Mouse (Mus musculus) stomach, postnatal 0 days (tissue): ENCODE results near the gene Rasl12. TPM values are rescaled to one million over a fixed set of nuclear protein-coding genes. Genes with fewer than 3 reads are reported as not detected.

ENCODE experiments used
- ATAC-seq: fragments of 200-750 bp; cut with Nextera tagmentation; 2 replicates; pipeline ENCODE4 v1.8.0; 2017; ENCODE audit not compliant: low FRiP score, low TSS enrichment
- DNase-seq: peaks from one replicate; pipeline ENCODE4 v3.0.0-alpha.2; 2016; ENCODE audit warnings: low spot score
- H3K27ac ChIP-seq: fragments of 300-500 bp; sonication (generic); replicated peaks from 2 replicates; pipeline ENCODE4 v1.5.1; 2014; ENCODE audit warnings: mild to moderate bottlenecking, control low read depth
- H3K27me3 ChIP-seq: fragments of 300-500 bp; sonication (generic); 2 replicates; pipeline ENCODE4 v1.6.1; 2014; ENCODE audit warnings: low read length; ENCODE audit not compliant: control insufficient read depth, insufficient read depth
- H3K36me3 ChIP-seq: fragments of 300-500 bp; sonication (generic); 2 replicates; pipeline ENCODE4 v1.6.1; 2014; ENCODE audit warnings: low read length, mixed read lengths; ENCODE audit not compliant: control insufficient read depth, insufficient read depth
- H3K4me1 ChIP-seq: fragments of 300-500 bp; sonication (generic); replicated peaks from 2 replicates; pipeline ENCODE4 v1.6.1; 2014; ENCODE audit warnings: antibody characterized with exemption; ENCODE audit not compliant: control insufficient read depth, insufficient read depth
- H3K4me2 ChIP-seq: fragments of 300-500 bp; sonication (generic); replicated peaks from 2 replicates; pipeline ENCODE4 v1.6.1; 2014; ENCODE audit warnings: low read depth, mild to moderate bottlenecking, control low read depth, moderate library complexity
- H3K4me3 ChIP-seq: fragments of 300-500 bp; sonication (generic); 2 replicates; pipeline ENCODE4 v1.5.1; 2014; ENCODE audit warnings: low read depth, low read length, control low read depth
- H3K9ac ChIP-seq: fragments of 300-500 bp; sonication (generic); 2 replicates; pipeline ENCODE4 v1.6.1; 2014; ENCODE audit warnings: mild to moderate bottlenecking, low read length, control low read depth, mixed read lengths
- H3K9me3 ChIP-seq: fragments of 300-500 bp; sonication (generic); 2 replicates; pipeline ENCODE4 v1.6.1; 2016; ENCODE audit warnings: low read length; ENCODE audit not compliant: control insufficient read depth
- CTCF ChIP-seq: IDR thresholded peaks from 2 replicates; pipeline ENCODE4 v1.5.1; 2016; ENCODE audit warnings: antibody characterized with exemption, low read depth, mild to moderate bottlenecking, moderate library complexity
- EP300 ChIP-seq: optimal IDR thresholded peaks from 2 replicates; pipeline ENCODE3; 2016; ENCODE audit warnings: antibody characterized with exemption
- WGBS: fragments of 180-500 bp; shearing (Covaris S2); extraction: QIAGEN DNeasy Blood & Tissue Kit; methylation state at CpG from one replicate; pipeline ENCODE4 v1.1.7; 2014; 5-methylcytosine and 5-hydroxymethylcytosine counted together
- polyA plus RNA-seq: library from polyadenylated mRNA; unstranded; fragments of >200 nt; fragmentation: Nextera tagmentation; extraction: Ambion mirVana; gene quantifications from 2 replicates; pipeline ENCODE4 v1.2.1, GENCODE M21; 2015

The Rasl12 gene
- polyA plus RNA-seq = 3.7 and 3.9 TPM in 2 replicates

DNA sequence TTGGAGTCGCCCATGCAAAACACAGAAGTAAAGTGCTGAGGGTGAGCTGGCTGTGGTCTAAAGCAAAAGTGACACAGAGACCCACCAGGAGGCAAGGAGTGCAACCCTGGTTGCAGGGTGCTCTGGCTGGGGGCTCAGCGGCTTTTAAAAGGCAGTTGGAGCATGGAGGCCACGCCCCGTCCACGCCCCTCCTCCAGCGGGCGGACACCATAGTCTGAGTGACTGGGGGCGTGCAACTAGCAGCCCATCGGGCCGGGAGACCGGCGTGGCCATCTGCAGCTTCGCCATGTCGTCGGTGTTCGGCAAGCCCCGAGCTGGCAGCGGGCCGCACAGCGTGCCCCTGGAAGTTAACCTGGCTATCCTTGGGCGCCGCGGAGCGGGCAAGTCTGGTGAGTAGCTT, at the start of gene Rasl12:
Rasl12 (plus strand) TSS at position 228 of the 400 bp plus-strand sequence.
- Histone ChIP-seq H3K4me1 (no peaks in the 10 kb centered on the region), H3K9ac (peak within 1 kb of the TSS; percentile 38; the same call in 1 of the 2 replicates), H3K27me3 (no peaks in the 10 kb centered on the region), H3K4me2 (peak within 1 kb of the TSS; percentile 76), H3K27ac (no peak within 1 kb of the TSS), H3K9me3 (no peaks in the 10 kb centered on the region), H3K4me3 (peak within 1 kb of the TSS; percentile 40), H3K36me3 (no peaks in the 10 kb centered on the region)
- DNase-seq (peak; percentile 64), ATAC-seq (peak; percentile 49; the same call in 1 of the 2 replicates)
- TF ChIP-seq EP300 = no peak
- TF ChIP-seq CTCF = no peak
- under 1% methylated on average over 24 of the region's 24 CpGs for WGBS

DNA sequence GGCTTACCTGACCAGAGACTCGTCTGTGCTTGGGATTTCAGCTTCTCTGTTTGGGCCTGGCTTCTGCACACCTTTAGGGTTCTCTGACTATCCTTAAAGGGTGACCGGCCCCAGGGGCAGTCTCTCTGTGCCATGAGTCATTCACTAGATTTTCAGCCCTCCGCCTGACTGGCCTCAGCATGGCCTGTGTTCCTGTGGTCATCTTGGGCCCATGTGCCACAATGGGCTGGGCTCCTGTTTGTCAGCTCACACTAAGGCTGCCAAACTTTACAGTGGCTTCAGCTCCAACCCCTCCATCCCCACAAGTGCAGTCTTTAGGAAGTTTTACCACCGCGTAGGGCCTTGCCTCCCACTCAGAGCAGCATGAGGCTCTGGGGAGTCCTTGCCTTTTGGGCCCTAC, 45.1 kb upstream of the Rasl12 start:
- H3K9ac ChIP-seq = no peak overlapping the region
- ATAC-seq (no peak), DNase-seq (no peak)
- H3K4me1 ChIP-seq = no peaks in the 10 kb centered on the region
- no peaks in the 10 kb centered on the region for H3K27me3 ChIP-seq
- H3K36me3 ChIP-seq = peaks cover 9% of the 10 kb centered on the region
- no peak overlapping the region for H3K27ac ChIP-seq
- no peaks in the 10 kb centered on the region for H3K9me3 ChIP-seq
- H3K4me2 ChIP-seq = no peak overlapping the region
- 77% methylated on average over 5 of the region's 5 CpGs for WGBS
- H3K4me3 ChIP-seq = no peak overlapping the region
- TF ChIP-seq EP300 = no peak
- TF ChIP-seq CTCF = no peak

DNA sequence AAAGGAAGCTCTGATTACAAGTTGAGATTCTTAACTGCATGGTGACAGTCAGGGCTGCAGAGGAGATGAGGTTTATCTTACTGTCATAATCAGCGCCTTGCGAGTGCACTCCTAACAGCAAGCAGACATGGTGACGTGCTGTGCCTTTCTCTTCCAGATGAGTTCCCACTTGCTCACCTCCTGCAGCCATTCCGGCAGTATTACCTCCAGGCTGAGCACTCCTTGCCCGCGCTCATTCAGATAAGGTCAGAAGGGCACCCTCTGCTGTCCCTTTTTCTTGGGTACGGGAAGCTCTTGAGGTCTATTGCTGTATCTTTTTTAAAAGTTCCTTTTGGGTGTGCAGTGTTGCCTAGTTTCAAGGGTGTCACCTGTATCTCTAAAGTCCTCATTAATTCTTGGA, 41.7 kb upstream of the Rasl12 start:
- WGBS = 85% methylated on average over 7 of the region's 7 CpGs
- Histone ChIP-seq H3K9ac (no peak overlapping the region), H3K36me3 (peaks cover 26% of the 10 kb centered on the region), H3K27ac (no peak overlapping the region), H3K9me3 (no peaks in the 10 kb centered on the region), H3K27me3 (no peaks in the 10 kb centered on the region), H3K4me1 (no peaks in the 10 kb centered on the region), H3K4me3 (no peak overlapping the region), H3K4me2 (no peak overlapping the region)
- DNase-seq (no peak), ATAC-seq (no peak)
- no peak for TF ChIP-seq CTCF
- no peak for TF ChIP-seq EP300

DNA sequence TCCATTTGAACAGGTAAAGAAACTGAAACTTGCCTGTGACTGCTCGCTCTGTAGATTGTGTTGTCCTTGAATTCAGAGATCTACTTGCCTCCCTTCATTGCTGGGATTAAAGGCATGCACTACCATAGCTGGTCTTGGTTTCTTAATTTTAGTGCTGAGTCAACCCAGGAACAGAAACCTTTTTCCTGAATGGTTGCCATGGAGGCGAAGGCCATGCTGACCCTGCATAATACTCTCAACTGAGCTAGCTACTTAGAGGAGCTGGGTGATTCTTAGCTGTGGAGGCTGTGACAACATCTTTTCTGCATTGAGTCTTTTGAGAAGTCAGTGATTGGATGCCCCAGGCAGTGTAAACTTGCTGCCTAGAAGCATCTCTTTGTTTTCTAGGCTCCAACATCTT, 41.3 kb upstream of the Rasl12 start:
- no peak overlapping the region for H3K9ac ChIP-seq
- ATAC-seq (no peak), DNase-seq (no peak)
- no peak overlapping the region for H3K4me2 ChIP-seq
- WGBS = 98% methylated on average over 2 of the region's 2 CpGs
- H3K4me3 ChIP-seq = no peak overlapping the region
- no peaks in the 10 kb centered on the region for H3K4me1 ChIP-seq
- H3K9me3 ChIP-seq = no peaks in the 10 kb centered on the region
- H3K27me3 ChIP-seq = no peaks in the 10 kb centered on the region
- H3K36me3 ChIP-seq = peaks cover 26% of the 10 kb centered on the region
- no peak for TF ChIP-seq CTCF
- TF ChIP-seq EP300 = no peak
- H3K27ac ChIP-seq = no peak overlapping the region

DNA sequence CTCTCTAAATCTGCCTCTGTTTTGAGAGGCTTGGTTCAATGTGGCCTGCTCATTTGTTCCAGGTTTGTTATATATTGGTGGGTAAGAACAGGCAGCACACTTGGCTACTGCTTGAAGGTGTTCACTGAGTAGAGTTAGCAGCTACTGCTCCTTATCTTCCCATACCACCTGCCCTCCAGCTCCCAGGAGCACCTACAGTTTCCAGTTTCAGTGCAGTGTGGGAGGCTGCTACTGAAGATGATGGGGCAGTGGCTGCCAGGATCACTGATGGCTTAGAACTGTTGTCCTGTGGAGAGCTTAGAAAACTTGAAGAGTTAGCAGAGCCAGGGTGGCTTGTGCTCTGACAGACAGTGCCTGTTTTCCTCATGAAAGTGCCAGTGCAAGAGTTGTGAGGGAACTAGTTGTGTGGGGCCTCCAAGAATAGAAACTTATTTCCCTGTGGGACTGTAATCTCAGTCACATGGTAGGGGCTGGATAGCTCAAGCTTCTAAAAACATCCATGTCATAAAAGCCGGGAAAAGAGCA, 39.3 kb upstream of the Rasl12 start:
- H3K36me3 ChIP-seq = peaks cover 26% of the 10 kb centered on the region
- H3K4me1 ChIP-seq = no peaks in the 10 kb centered on the region
- ATAC-seq (no peak), DNase-seq (no peak)
- TF ChIP-seq EP300 = no peak
- TF ChIP-seq CTCF = no peak
- no peak overlapping the region for H3K4me2 ChIP-seq
- no peak overlapping the region for H3K27ac ChIP-seq
- no peak overlapping the region for H3K4me3 ChIP-seq
- 72% methylated on average over 1 of the region's 1 CpGs for WGBS
- H3K9me3 ChIP-seq = no peaks in the 10 kb centered on the region
- no peak overlapping the region for H3K9ac ChIP-seq
- H3K27me3 ChIP-seq = no peaks in the 10 kb centered on the region

DNA sequence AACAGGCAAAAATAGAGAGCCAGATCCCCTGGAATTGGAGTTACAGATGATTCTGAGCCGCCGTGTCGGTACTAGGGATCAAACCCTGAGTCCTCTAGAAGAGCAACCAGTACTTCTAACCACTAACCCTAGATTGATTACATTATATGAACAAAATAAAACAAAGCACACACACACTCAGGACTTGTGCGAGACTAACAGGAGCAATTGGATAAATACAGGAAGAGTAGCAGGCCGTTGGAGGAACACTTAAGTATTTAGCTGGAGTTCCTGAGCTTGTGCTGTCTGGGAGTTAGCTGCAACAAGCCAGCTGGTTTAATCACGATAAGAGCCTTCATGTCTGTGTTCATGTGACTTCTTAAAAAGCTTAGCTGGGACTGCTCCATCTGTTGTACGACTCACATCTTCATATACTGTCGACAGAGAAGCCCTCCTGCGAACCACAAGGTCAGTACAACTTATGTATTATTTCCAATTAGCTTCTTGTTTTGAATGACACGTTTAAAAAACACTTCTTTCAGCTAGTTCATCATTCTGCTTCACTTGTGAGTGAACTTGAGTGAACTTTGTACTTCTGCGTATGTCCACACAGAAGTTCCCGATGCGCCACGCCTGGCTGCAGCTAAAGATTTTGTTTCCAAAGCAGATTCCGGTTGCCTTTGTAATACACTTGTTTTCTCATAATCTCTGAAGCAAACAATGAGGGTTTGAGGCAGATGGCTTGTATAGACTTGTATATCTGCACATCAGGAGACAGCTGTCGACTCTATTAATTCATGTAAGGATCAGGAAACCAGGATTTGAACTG, 37.5 kb upstream of the Rasl12 start, which contains the start of gene Ubap1l:
Ubap1l (plus strand) TSS at position 401 of the 808 bp plus-strand sequence.
- Histone ChIP-seq H3K4me3 (no peak within 1 kb of the TSS), H3K9me3 (no peaks in the 10 kb centered on the region), H3K9ac (no peak within 1 kb of the TSS), H3K36me3 (peaks cover 23% of the 10 kb centered on the region), H3K27me3 (no peaks in the 10 kb centered on the region), H3K4me1 (no peaks in the 10 kb centered on the region), H3K4me2 (no peak within 1 kb of the TSS), H3K27ac (no peak within 1 kb of the TSS)
- ATAC-seq = no peak
- WGBS = 59% methylated on average over 16 of the region's 16 CpGs
- TF ChIP-seq EP300 (no peak), CTCF (no peak)
- DNase-seq = no peak
